Mouse (Mus musculus) lung, embryonic 15.5 days (tissue): Measurements from ENCODE around the gene Sh3bp4. TPM values are rescaled to one million over a fixed set of nuclear protein-coding genes. Genes with fewer than 3 reads are reported as not detected.

Experiments
- ATAC-seq: fragments of 200-750 bp; cut with Nextera tagmentation; 2 replicates; pipeline ENCODE4 v1.8.0; 2017; ENCODE audit warnings: moderate number of reproducible peaks, borderline replicate concordance; ENCODE audit not compliant: low FRiP score, low TSS enrichment; ENCODE audit errors: extremely low read depth
- H3K27ac ChIP-seq: fragments of 300-500 bp; sonication (generic); 2 replicates; pipeline ENCODE4 v1.5.1; 2015; ENCODE audit warnings: moderate library complexity, mild to moderate bottlenecking, inconsistent platforms
- H3K27me3 ChIP-seq: fragments of 300-500 bp; sonication (generic); 2 replicates; pipeline ENCODE4 v1.6.1; 2015; ENCODE audit warnings: inconsistent platforms
- H3K36me3 ChIP-seq: fragments of 300-500 bp; sonication (generic); 2 replicates; pipeline ENCODE4 v1.6.1; 2015; ENCODE audit warnings: inconsistent platforms
- H3K4me1 ChIP-seq: fragments of 300-500 bp; sonication (generic); 2 replicates; pipeline ENCODE4 v1.6.1; 2015; ENCODE audit warnings: inconsistent platforms
- H3K4me2 ChIP-seq: fragments of 300-500 bp; sonication (generic); 2 replicates; pipeline ENCODE4 v1.6.1; 2015; ENCODE audit warnings: inconsistent platforms, mild to moderate bottlenecking, moderate library complexity
- H3K4me3 ChIP-seq: fragments of 300-500 bp; sonication (generic); 2 replicates; pipeline ENCODE4 v1.5.1; 2015; ENCODE audit warnings: mild to moderate bottlenecking, inconsistent platforms
- H3K9ac ChIP-seq: fragments of 300-500 bp; sonication (generic); 2 replicates; pipeline ENCODE4 v1.6.1; 2015; ENCODE audit warnings: inconsistent platforms
- H3K9me3 ChIP-seq: fragments of 300-500 bp; sonication (generic); 2 replicates; pipeline ENCODE4 v1.6.1; 2016; ENCODE audit warnings: inconsistent platforms
- WGBS: fragments of 180-500 bp; shearing (Covaris S2); methylation state at CpG from one replicate; pipeline ENCODE4 v1.1.7; 2015; 5-methylcytosine and 5-hydroxymethylcytosine counted together
- polyA plus RNA-seq: library from polyadenylated mRNA; unstranded; fragments of >200 nt; fragmentation: Nextera tagmentation; extraction: Ambion mirVana; gene quantifications from 2 replicates; pipeline ENCODE4 v1.2.1, GENCODE M21; 2015

Sh3bp4 gene
- polyA plus RNA-seq, 1 experiment from 2014 or later: 27.1 TPM

- Histone ChIP-seq H3K4me1 (peaks cover 53% of the 10 kb centered on the region), H3K27me3 (no peaks in the 10 kb centered on the region), H3K4me2 (peak overlapping the region; percentile 16; the same call in 1 of the 2 replicates), H3K9me3 (no peaks in the 10 kb centered on the region), H3K9ac (no peak overlapping the region), H3K27ac (peak overlapping the region; percentile 77), H3K4me3 (no peak overlapping the region), H3K36me3 (no peaks in the 10 kb centered on the region)
- no peak for ATAC-seq
- WGBS: 48% methylated on average over 15 of the region's 15 CpGs
Measured at GRCm38 (mm10) chr1:89102231-89103003, 32.2 kb downstream of the Sh3bp4 start.

DNA sequence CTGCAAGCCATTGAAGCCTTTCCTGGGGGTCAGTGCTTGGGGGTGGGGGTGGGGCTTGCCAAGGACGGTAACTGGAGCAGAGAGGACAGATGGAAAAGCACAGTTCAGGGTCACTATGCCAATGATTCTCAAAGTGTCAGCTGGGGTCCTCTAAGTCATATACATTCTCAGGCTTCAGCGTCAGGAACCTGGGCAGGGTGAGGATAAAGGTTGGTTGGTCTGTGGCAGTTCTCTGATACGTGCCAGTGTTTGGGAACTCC is 32.7 kb downstream of the Sh3bp4 start:
- Histone ChIP-seq H3K9me3 (no peaks in the 10 kb centered on the region), H3K4me2 (peak overlapping the region; percentile 16; the same call in 1 of the 2 replicates), H3K27ac (peak overlapping the region; percentile 77), H3K4me1 (peaks cover 58% of the 10 kb centered on the region), H3K4me3 (no peak overlapping the region), H3K36me3 (no peaks in the 10 kb centered on the region), H3K27me3 (no peaks in the 10 kb centered on the region), H3K9ac (no peak overlapping the region)
- no peak for ATAC-seq
- 33% methylated on average over 3 of the region's 3 CpGs for WGBS

GRCm38 (mm10) chr1:89103505-89103904 is 33.3 kb downstream of the Sh3bp4 start:
- 57% methylated on average over 12 of the region's 12 CpGs for WGBS
- H3K9ac ChIP-seq: no peak overlapping the region
- H3K4me1 ChIP-seq: peaks cover 64% of the 10 kb centered on the region
- H3K36me3 ChIP-seq: no peaks in the 10 kb centered on the region
- no peak overlapping the region for H3K4me3 ChIP-seq
- peak overlapping the region; percentile 9; the same call in 1 of the 2 replicates for H3K4me2 ChIP-seq
- H3K9me3 ChIP-seq: no peaks in the 10 kb centered on the region
- no peaks in the 10 kb centered on the region for H3K27me3 ChIP-seq
- peak overlapping the region; percentile 77 for H3K27ac ChIP-seq
- peak; percentile 21; the same call in 1 of the 2 replicates for ATAC-seq

DNA sequence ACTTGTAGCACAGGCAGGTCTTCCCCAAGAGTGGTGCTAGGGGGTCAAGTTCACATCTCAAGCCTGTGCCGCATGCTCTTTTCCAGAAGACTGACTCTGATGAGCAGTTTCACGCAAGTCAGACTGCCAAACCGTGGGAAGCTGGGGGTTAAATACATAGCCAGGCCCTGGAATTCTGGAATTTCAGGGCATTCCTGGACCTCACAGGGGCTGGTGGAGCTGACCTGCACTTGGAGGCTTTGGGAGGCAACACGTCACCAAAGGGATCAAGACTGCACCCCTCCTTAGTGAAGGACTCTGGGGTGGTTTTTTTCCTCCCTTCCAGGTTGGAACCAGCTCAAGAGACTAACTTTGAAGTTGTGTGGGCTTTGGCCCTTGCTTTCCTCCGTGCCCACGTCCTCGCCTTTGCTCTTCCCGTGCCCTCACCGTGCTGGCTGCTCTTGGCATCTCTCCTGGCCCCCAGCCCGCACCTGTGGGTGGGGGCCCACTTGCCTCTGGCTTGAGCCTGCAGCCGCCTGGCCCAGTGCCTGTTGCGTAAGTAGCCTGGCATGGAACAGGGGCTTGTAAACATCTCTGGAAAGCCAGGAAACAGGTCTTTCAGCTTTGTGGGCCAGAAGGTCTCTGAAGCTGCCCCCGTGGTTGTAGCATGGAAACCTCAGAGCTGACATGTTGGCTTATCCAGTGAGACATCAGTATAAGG is 34.0 kb downstream of the Sh3bp4 start:
- Histone ChIP-seq H3K4me1 (peaks cover 71% of the 10 kb centered on the region), H3K27me3 (no peaks in the 10 kb centered on the region), H3K27ac (peak overlapping the region; percentile 77), H3K4me3 (no peak overlapping the region), H3K9me3 (no peaks in the 10 kb centered on the region), H3K36me3 (no peaks in the 10 kb centered on the region), H3K9ac (no peak overlapping the region), H3K4me2 (peak overlapping the region; percentile 12; the same call in 1 of the 2 replicates)
- WGBS: 33% methylated on average over 13 of the region's 13 CpGs
- ATAC-seq: peak; percentile 55

DNA sequence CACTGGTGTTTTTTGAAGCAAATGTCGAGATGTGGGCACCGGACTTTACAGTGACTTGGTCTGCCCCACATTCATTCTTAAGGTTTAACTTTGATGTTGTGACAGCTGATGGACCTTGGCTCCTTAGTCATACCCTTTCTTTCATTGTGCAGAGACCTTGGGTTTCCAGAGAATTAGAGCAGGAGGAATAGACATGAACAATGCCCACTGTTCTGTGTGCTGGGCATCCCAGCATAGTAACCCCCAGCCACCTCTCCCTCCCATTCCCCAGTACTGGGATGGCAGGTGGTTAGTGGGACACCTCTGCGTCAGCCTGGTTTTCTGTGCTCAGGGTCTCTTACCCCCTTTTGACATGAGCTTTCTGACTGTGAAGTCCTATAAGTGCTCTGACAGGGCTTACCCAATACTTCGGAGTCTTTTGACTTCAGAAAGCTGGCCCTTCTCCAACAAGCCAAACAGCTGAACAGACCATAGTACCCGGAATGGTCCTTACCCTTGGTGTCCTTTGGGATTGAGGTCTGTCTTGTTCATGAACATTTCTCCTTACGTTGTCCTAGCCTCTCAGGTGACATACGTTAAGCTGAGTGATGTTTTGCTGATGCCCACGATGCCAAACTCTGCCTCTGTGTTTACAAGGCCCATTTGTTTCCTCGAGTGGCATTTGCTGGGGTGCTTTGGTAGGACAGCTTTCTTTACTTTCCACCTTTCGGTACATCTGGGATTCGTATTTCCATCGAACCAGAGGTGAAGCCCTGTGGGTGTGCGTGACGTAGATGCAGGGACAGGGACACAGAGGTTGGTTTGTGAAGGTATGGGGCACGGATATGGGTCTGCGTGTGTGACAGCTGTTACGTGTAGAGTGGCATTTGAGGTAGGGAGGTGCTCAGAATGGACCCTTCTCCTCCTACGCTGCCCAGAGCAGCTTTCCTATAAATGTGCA is 35.9 kb downstream of the Sh3bp4 start:
- Histone ChIP-seq H3K9ac (no peak overlapping the region), H3K27ac (peak overlapping the region; percentile 77), H3K4me2 (no peak overlapping the region), H3K9me3 (no peaks in the 10 kb centered on the region), H3K36me3 (no peaks in the 10 kb centered on the region), H3K4me1 (peaks cover 90% of the 10 kb centered on the region), H3K4me3 (no peak overlapping the region), H3K27me3 (no peaks in the 10 kb centered on the region)
- WGBS: 68% methylated on average over 18 of the region's 18 CpGs
- ATAC-seq: no peak

DNA sequence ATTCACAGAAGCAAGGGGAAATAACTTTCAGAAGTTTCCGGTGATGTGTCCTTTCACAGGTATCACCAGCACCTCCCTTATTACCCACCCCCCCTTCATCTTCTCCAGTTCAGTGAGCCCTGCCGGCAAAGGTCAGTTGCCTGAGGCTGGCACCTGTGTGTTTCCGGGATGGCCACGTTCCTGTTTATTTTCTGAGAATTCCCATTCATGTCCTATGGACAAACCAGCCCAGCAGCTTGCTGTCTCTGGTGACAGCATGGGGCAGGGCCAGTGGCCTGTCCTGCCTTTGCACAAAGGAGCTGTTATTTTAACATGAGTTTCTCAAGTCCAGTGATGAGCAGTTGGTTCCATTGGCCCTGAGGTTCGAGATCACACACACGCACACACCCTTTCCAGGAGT is 37.3 kb downstream of the Sh3bp4 start:
- H3K9me3 ChIP-seq: no peaks in the 10 kb centered on the region
- H3K4me2 ChIP-seq: no peak overlapping the region
- peak overlapping the region; percentile 79 for H3K27ac ChIP-seq
- no peak overlapping the region for H3K9ac ChIP-seq
- H3K27me3 ChIP-seq: no peaks in the 10 kb centered on the region
- H3K4me3 ChIP-seq: no peak overlapping the region
- 40% methylated on average over 6 of the region's 6 CpGs for WGBS
- H3K4me1 ChIP-seq: peaks cover 93% of the 10 kb centered on the region
- no peak for ATAC-seq
- no peaks in the 10 kb centered on the region for H3K36me3 ChIP-seq

DNA sequence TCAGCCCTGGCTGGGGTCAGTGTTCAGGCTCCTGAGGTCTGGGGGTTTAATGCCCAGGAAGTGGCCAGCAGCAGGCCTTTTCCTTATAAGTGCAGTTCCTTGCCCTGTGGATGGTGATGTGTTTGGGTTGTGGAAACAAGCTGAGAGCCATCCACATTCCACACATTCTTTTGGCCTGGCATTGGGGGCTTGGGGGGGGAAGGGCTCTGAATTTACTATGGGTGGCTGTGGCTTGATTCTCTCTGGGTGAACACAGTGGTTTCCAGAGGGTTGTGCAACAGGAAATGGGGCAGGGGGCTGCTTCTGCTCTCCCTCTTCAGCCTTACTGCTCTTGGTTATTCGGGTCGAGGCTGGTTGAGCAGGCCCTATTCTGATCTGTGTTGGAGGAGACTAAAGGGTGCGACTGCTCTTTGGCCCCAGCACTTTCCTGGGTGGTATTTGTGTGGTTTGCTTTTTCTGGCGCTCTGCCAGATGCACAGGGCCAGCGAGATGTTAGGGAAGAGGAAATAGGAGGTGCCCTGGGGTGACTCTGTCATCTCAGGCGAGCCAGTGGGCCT is 38.2 kb downstream of the Sh3bp4 start:
- Histone ChIP-seq H3K4me1 (peaks cover 84% of the 10 kb centered on the region), H3K9me3 (no peaks in the 10 kb centered on the region), H3K27me3 (no peaks in the 10 kb centered on the region), H3K27ac (peak overlapping the region; percentile 79), H3K4me3 (no peak overlapping the region), H3K9ac (no peak overlapping the region), H3K4me2 (no peak overlapping the region), H3K36me3 (no peaks in the 10 kb centered on the region)
- ATAC-seq: 0 out of 2 replicates have a peak, but pooled peaks have one; percentile 7
- WGBS: 5% methylated on average over 6 of the region's 6 CpGs

- Histone ChIP-seq H3K4me3 (no peak overlapping the region), H3K9ac (no peak overlapping the region), H3K27ac (peak overlapping the region; percentile 79), H3K27me3 (no peaks in the 10 kb centered on the region), H3K36me3 (no peaks in the 10 kb centered on the region), H3K9me3 (no peaks in the 10 kb centered on the region), H3K4me1 (peaks cover 70% of the 10 kb centered on the region), H3K4me2 (no peak overlapping the region)
- ATAC-seq: no peak
- WGBS: 37% methylated on average over 7 of the region's 7 CpGs
Measured at GRCm38 (mm10) chr1:89109767-89110166, 39.6 kb downstream of the Sh3bp4 start.

- no peak overlapping the region for H3K4me2 ChIP-seq
- H3K4me3 ChIP-seq: no peak overlapping the region
- no peaks in the 10 kb centered on the region for H3K9me3 ChIP-seq
- H3K27me3 ChIP-seq: no peaks in the 10 kb centered on the region
- H3K9ac ChIP-seq: no peak overlapping the region
- WGBS: 41% methylated on average over 6 of the region's 6 CpGs
- no peaks in the 10 kb centered on the region for H3K36me3 ChIP-seq
- peak overlapping the region; percentile 79 for H3K27ac ChIP-seq
- H3K4me1 ChIP-seq: peaks cover 59% of the 10 kb centered on the region
- ATAC-seq: peak; percentile 44
Measured at GRCm38 (mm10) chr1:89110767-89111534, 40.7 kb downstream of the Sh3bp4 start.

DNA sequence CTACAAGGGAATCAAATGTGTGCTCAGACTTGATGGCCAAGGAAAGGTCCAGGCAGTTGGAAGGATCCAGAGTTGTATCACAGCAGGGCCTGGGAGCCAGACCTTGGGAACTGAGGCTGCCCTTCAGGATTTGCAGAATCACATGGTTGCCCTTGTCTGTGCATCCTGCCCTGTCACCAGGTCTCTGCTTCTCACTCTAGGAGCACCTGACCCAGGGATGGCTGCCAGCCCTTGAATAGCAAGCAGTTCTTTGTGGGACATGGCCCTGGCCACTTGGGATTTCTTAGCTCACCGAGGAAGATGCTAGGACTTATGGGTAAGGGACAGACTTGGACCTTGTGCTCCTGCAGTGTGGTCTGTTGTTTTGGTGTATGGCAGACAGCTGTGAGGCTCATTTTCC is 42.3 kb downstream of the Sh3bp4 start:
- 84% methylated on average over 1 of the region's 1 CpGs for WGBS
- ATAC-seq: no peak
- peaks cover 51% of the 10 kb centered on the region for H3K4me1 ChIP-seq
- no peak overlapping the region for H3K27ac ChIP-seq
- H3K36me3 ChIP-seq: no peaks in the 10 kb centered on the region
- H3K4me2 ChIP-seq: no peak overlapping the region
- no peak overlapping the region for H3K4me3 ChIP-seq
- H3K27me3 ChIP-seq: no peaks in the 10 kb centered on the region
- H3K9me3 ChIP-seq: no peaks in the 10 kb centered on the region
- H3K9ac ChIP-seq: no peak overlapping the region

- H3K4me3 ChIP-seq: no peak overlapping the region
- no peaks in the 10 kb centered on the region for H3K36me3 ChIP-seq
- ATAC-seq: no peak
- no peak overlapping the region for H3K4me2 ChIP-seq
- no peaks in the 10 kb centered on the region for H3K27me3 ChIP-seq
- no peak overlapping the region for H3K9ac ChIP-seq
- H3K4me1 ChIP-seq: peaks cover 49% of the 10 kb centered on the region
- no peaks in the 10 kb centered on the region for H3K9me3 ChIP-seq
- no peak overlapping the region for H3K27ac ChIP-seq
- WGBS: 91% methylated on average over 3 of the region's 3 CpGs
Measured at GRCm38 (mm10) chr1:89113731-89114130, 43.5 kb downstream of the Sh3bp4 start.
